Mouse (Mus musculus): Measurements from ENCODE around the gene Ric8a. TPM values are rescaled to one million over a fixed set of nuclear protein-coding genes. Genes with fewer than 3 reads are reported as not detected.

The Ric8a gene
- polyA plus RNA-seq, 1 experiment from 2014 or later: 49.4 TPM

GRCm38 (mm10) chr7:140843806-140844205 lies 13.0 kb upstream of the Ric8a start:
- H3K4me2 ChIP-seq (replicated peaks; ENCODE audit: low read depth, low read length): no peak overlapping the region
- no peaks in the 10 kb centered on the region for H3K4me1 ChIP-seq (ENCODE audit: control insufficient read depth, insufficient read depth, low read length)
- H3K9me3 ChIP-seq (ENCODE audit: control insufficient read depth, low read length): no peaks in the 10 kb centered on the region
- H3K27ac ChIP-seq (ENCODE audit: low read depth, low read length): no peak overlapping the region
- no peak overlapping the region for H3K4me3 ChIP-seq (ENCODE audit: low read length)
- no peaks in the 10 kb centered on the region; the same call in 1 of the 2 replicates for H3K27me3 ChIP-seq (ENCODE audit: control insufficient read depth, insufficient read depth, low read length)
- no peaks in the 10 kb centered on the region for H3K36me3 ChIP-seq (ENCODE audit: control insufficient read depth, insufficient read depth, low read length)
- 79% methylated on average over 7 of the region's 7 CpGs for WGBS
- no peak overlapping the region for H3K9ac ChIP-seq (ENCODE audit: low read depth, low read length)
- no peak for ATAC-seq (ENCODE audit: low FRiP score, low TSS enrichment)

GRCm38 (mm10) chr7:140844905-140845665 lies 11.7 kb upstream of the Ric8a start, which contains the start of gene Scgb1c1:
Gene Scgb1c1 (plus strand): TSS chr7:140845547.
- Histone ChIP-seq H3K9ac (ENCODE audit: low read depth, low read length) (no peak within 1 kb of the TSS), H3K4me3 (ENCODE audit: low read length) (no peak within 1 kb of the TSS), H3K4me2 (replicated peaks; ENCODE audit: low read depth, low read length) (no peak within 1 kb of the TSS), H3K36me3 (ENCODE audit: control insufficient read depth, insufficient read depth, low read length) (no peaks in the 10 kb centered on the region), H3K4me1 (ENCODE audit: control insufficient read depth, insufficient read depth, low read length) (no peaks in the 10 kb centered on the region), H3K27me3 (ENCODE audit: control insufficient read depth, insufficient read depth, low read length) (no peaks in the 10 kb centered on the region; the same call in 1 of the 2 replicates), H3K9me3 (ENCODE audit: control insufficient read depth, low read length) (no peaks in the 10 kb centered on the region), H3K27ac (ENCODE audit: low read depth, low read length) (no peak within 1 kb of the TSS)
- WGBS: 32% methylated on average over 14 of the region's 14 CpGs
- ATAC-seq (ENCODE audit: low FRiP score, low TSS enrichment): peak; percentile 86

- Histone ChIP-seq H3K27me3 (ENCODE audit: control insufficient read depth, insufficient read depth, low read length) (no peaks in the 10 kb centered on the region; the same call in 1 of the 2 replicates), H3K36me3 (ENCODE audit: control insufficient read depth, insufficient read depth, low read length) (no peaks in the 10 kb centered on the region), H3K9me3 (ENCODE audit: control insufficient read depth, low read length) (no peaks in the 10 kb centered on the region), H3K4me1 (ENCODE audit: control insufficient read depth, insufficient read depth, low read length) (no peaks in the 10 kb centered on the region), H3K4me2 (replicated peaks; ENCODE audit: low read depth, low read length) (no peak overlapping the region), H3K4me3 (ENCODE audit: low read length) (no peak overlapping the region), H3K27ac (ENCODE audit: low read depth, low read length) (no peak overlapping the region), H3K9ac (ENCODE audit: low read depth, low read length) (no peak overlapping the region)
- no peak for ATAC-seq (ENCODE audit: low FRiP score, low TSS enrichment)
- 64% methylated on average over 4 of the region's 4 CpGs for WGBS
These were observed 11.1 kb upstream of the Ric8a start for GRCm38 (mm10) chr7:140845683-140846082.

GRCm38 (mm10) chr7:140846676-140847075 lies 10.1 kb upstream of the Ric8a start:
- no peak overlapping the region for H3K9ac ChIP-seq (ENCODE audit: low read depth, low read length)
- WGBS: 87% methylated on average over 10 of the region's 10 CpGs
- no peak overlapping the region for H3K27ac ChIP-seq (ENCODE audit: low read depth, low read length)
- H3K27me3 ChIP-seq (ENCODE audit: control insufficient read depth, insufficient read depth, low read length): no peaks in the 10 kb centered on the region
- H3K9me3 ChIP-seq (ENCODE audit: control insufficient read depth, low read length): no peaks in the 10 kb centered on the region
- H3K4me1 ChIP-seq (ENCODE audit: control insufficient read depth, insufficient read depth, low read length): no peaks in the 10 kb centered on the region
- ATAC-seq (ENCODE audit: low FRiP score, low TSS enrichment): no peak
- peaks cover 3% of the 10 kb centered on the region for H3K36me3 ChIP-seq (ENCODE audit: control insufficient read depth, insufficient read depth, low read length)
- H3K4me2 ChIP-seq (replicated peaks; ENCODE audit: low read depth, low read length): no peak overlapping the region
- H3K4me3 ChIP-seq (ENCODE audit: low read length): no peak overlapping the region

- Histone ChIP-seq H3K27me3 (ENCODE audit: control insufficient read depth, insufficient read depth, low read length) (no peaks in the 10 kb centered on the region), H3K27ac (ENCODE audit: low read depth, low read length) (no peak within 1 kb of the TSS), H3K9me3 (ENCODE audit: control insufficient read depth, low read length) (no peaks in the 10 kb centered on the region), H3K4me3 (ENCODE audit: low read length) (no peak within 1 kb of the TSS), H3K4me1 (ENCODE audit: control insufficient read depth, insufficient read depth, low read length) (no peaks in the 10 kb centered on the region), H3K4me2 (replicated peaks; ENCODE audit: low read depth, low read length) (no peak within 1 kb of the TSS), H3K36me3 (ENCODE audit: control insufficient read depth, insufficient read depth, low read length) (peaks cover 15% of the 10 kb centered on the region), H3K9ac (ENCODE audit: low read depth, low read length) (no peak within 1 kb of the TSS)
- 67% methylated on average over 11 of the region's 11 CpGs for WGBS
- ATAC-seq (ENCODE audit: low FRiP score, low TSS enrichment): no peak
These were observed 8.8 kb upstream of the Ric8a start, which contains the start of gene Odf3 for GRCm38 (mm10) chr7:140847755-140848580. Gene Odf3 (plus strand): TSS chr7:140847805.

GRCm38 (mm10) chr7:140848591-140848990 lies 8.2 kb upstream of the Ric8a start:
- H3K9ac ChIP-seq (ENCODE audit: low read depth, low read length): no peak overlapping the region
- ATAC-seq (ENCODE audit: low FRiP score, low TSS enrichment): no peak
- H3K36me3 ChIP-seq (ENCODE audit: control insufficient read depth, insufficient read depth, low read length): peaks cover 22% of the 10 kb centered on the region
- H3K4me3 ChIP-seq (ENCODE audit: low read length): no peak overlapping the region
- H3K9me3 ChIP-seq (ENCODE audit: control insufficient read depth, low read length): no peaks in the 10 kb centered on the region
- no peak overlapping the region for H3K27ac ChIP-seq (ENCODE audit: low read depth, low read length)
- 88% methylated on average over 10 of the region's 10 CpGs for whole genome bisulfite sequencing
- no peaks in the 10 kb centered on the region for H3K4me1 ChIP-seq (ENCODE audit: control insufficient read depth, insufficient read depth, low read length)
- no peak overlapping the region for H3K4me2 ChIP-seq (replicated peaks; ENCODE audit: low read depth, low read length)
- no peaks in the 10 kb centered on the region for H3K27me3 ChIP-seq (ENCODE audit: control insufficient read depth, insufficient read depth, low read length)

GRCm38 (mm10) chr7:140851916-140852315 lies 4.8 kb upstream of the Ric8a start:
- Histone ChIP-seq H3K27me3 (ENCODE audit: control insufficient read depth, insufficient read depth, low read length) (no peaks in the 10 kb centered on the region), H3K4me1 (ENCODE audit: control insufficient read depth, insufficient read depth, low read length) (peaks cover 7% of the 10 kb centered on the region; the same call in 1 of the 2 replicates), H3K9ac (ENCODE audit: low read depth, low read length) (no peak overlapping the region), H3K4me3 (ENCODE audit: low read length) (no peak overlapping the region), H3K36me3 (ENCODE audit: control insufficient read depth, insufficient read depth, low read length) (peaks cover 35% of the 10 kb centered on the region), H3K9me3 (ENCODE audit: control insufficient read depth, low read length) (no peaks in the 10 kb centered on the region), H3K27ac (ENCODE audit: low read depth, low read length) (no peak overlapping the region), H3K4me2 (replicated peaks; ENCODE audit: low read depth, low read length) (no peak overlapping the region)
- ATAC-seq (ENCODE audit: low FRiP score, low TSS enrichment): no peak
- WGBS: 87% methylated on average over 4 of the region's 4 CpGs

GRCm38 (mm10) chr7:140853386-140853785 lies 3.4 kb upstream of the Ric8a start:
- Histone ChIP-seq H3K4me3 (ENCODE audit: low read length) (no peak overlapping the region), H3K9me3 (ENCODE audit: control insufficient read depth, low read length) (no peaks in the 10 kb centered on the region), H3K4me1 (ENCODE audit: control insufficient read depth, insufficient read depth, low read length) (peaks cover 14% of the 10 kb centered on the region), H3K36me3 (ENCODE audit: control insufficient read depth, insufficient read depth, low read length) (peaks cover 35% of the 10 kb centered on the region), H3K4me2 (replicated peaks; ENCODE audit: low read depth, low read length) (no peak overlapping the region), H3K27me3 (ENCODE audit: control insufficient read depth, insufficient read depth, low read length) (no peaks in the 10 kb centered on the region), H3K9ac (ENCODE audit: low read depth, low read length) (no peak overlapping the region), H3K27ac (ENCODE audit: low read depth, low read length) (no peak overlapping the region)
- WGBS: 86% methylated on average over 9 of the region's 9 CpGs
- no peak for ATAC-seq (ENCODE audit: low FRiP score, low TSS enrichment)

- no peak for ATAC-seq (ENCODE audit: low FRiP score, low TSS enrichment)
- Histone ChIP-seq H3K4me2 (replicated peaks; ENCODE audit: low read depth, low read length) (peak overlapping the region; percentile 88; the same call in 1 of the 2 replicates), H3K36me3 (ENCODE audit: control insufficient read depth, insufficient read depth, low read length) (peaks cover 41% of the 10 kb centered on the region)
These were observed 2.3 kb upstream of the Ric8a start for GRCm38 (mm10) chr7:140854483-140854882.

More at GRCm38 (mm10) chr7:140854483-140854882, 2.3 kb upstream of the Ric8a start:
- Histone ChIP-seq H3K4me3 (ENCODE audit: low read length) (no peak overlapping the region; the same call in 1 of the 2 replicates), H3K9ac (ENCODE audit: low read depth, low read length) (no peak overlapping the region), H3K27me3 (ENCODE audit: control insufficient read depth, insufficient read depth, low read length) (no peaks in the 10 kb centered on the region), H3K9me3 (ENCODE audit: control insufficient read depth, low read length) (no peaks in the 10 kb centered on the region), H3K4me1 (ENCODE audit: control insufficient read depth, insufficient read depth, low read length) (peaks cover 15% of the 10 kb centered on the region), H3K27ac (ENCODE audit: low read depth, low read length) (no peak overlapping the region)
- 87% methylated on average over 18 of the region's 18 CpGs for WGBS
